Mouse (Mus musculus) cerebellum, adult 2 months (tissue): Measurements from ENCODE around the gene Capn8. TPM values are rescaled to one million over a fixed set of nuclear protein-coding genes. Genes with fewer than 3 reads are reported as not detected.
A peak's percentile ranks its signal among the peaks of the same experiment; 100 is the strongest.

Experiments used
- DNase-seq, 2 experiments: peaks; one replicate each; pipeline ENCODE4 v3.0.0; 2021
- H3K27ac ChIP-seq: fragments of 200-500 bp; 2 replicates; pipeline ENCODE4 v1.5.1; 2012; ENCODE audit warnings: low read length, control low read depth, inconsistent platforms; ENCODE audit not compliant: insufficient read depth
- H3K27me3 ChIP-seq: fragments of 200-500 bp; 2 replicates; pipeline ENCODE4 v1.6.1; 2012; ENCODE audit warnings: inconsistent platforms, mild to moderate bottlenecking, low read length, moderate library complexity; ENCODE audit not compliant: control insufficient read depth, insufficient read depth
- H3K4me1 ChIP-seq: fragments of 200-500 bp; 2 replicates; pipeline ENCODE4 v1.6.1; 2011; ENCODE audit warnings: low read length; ENCODE audit not compliant: control insufficient read depth, insufficient read depth
- H3K4me3 ChIP-seq: fragments of 200-500 bp; replicated peaks from 2 replicates; pipeline ENCODE3; 2011; ENCODE audit warnings: mild to moderate bottlenecking, low read depth, low read length, control low read depth; ENCODE audit not compliant: insufficient read depth
- CTCF ChIP-seq: fragments of 200-500 bp; IDR thresholded peaks from 2 replicates; pipeline ENCODE4 v1.5.1; 2011; ENCODE audit warnings: low read depth, mild to moderate bottlenecking, control low read depth, low read length, moderate library complexity, borderline replicate concordance; ENCODE audit not compliant: insufficient read depth
- POLR2A ChIP-seq: fragments of 200-500 bp; IDR thresholded peaks from 2 replicates; pipeline ENCODE4 v1.6.1; 2011; ENCODE audit warnings: low read length, control low read depth, borderline replicate concordance; ENCODE audit not compliant: insufficient read depth
- whole genome bisulfite sequencing: fragments of 180-500 bp; shearing (Covaris S2); methylation state at CpG from one replicate; pipeline ENCODE4 v1.1.7; 2018; 5-methylcytosine and 5-hydroxymethylcytosine counted together
- polyA plus RNA-seq: library from polyadenylated mRNA; depleted of rRNA; stranded (reverse); fragments of >200 nt; gene quantifications from 2 replicates; pipeline ENCODE4 v1.2.3, GENCODE M21; 2012

The Capn8 gene
- polyA plus RNA-seq, 1 experiment = 0.03 TPM

GRCm38 (mm10) chr1:182539023-182539940, 25.5 kb upstream of the Capn8 start:
- peak; percentile 78 for TF ChIP-seq CTCF
- peak; percentile 17; the same call in 1 of the 2 replicates for TF ChIP-seq POLR2A
- 15% methylated on average over 9 of the region's 9 CpGs for WGBS
- no peak overlapping the region for H3K27ac ChIP-seq
- peak; percentile 73 to 85 for DNase-seq
- H3K4me1 ChIP-seq = 0 out of 2 replicates have a peak, but pooled peaks cover 4% of the 10 kb centered on the region
- H3K27me3 ChIP-seq = no peaks in the 10 kb centered on the region
- peak overlapping the region; percentile 72 for H3K4me3 ChIP-seq

DNA sequence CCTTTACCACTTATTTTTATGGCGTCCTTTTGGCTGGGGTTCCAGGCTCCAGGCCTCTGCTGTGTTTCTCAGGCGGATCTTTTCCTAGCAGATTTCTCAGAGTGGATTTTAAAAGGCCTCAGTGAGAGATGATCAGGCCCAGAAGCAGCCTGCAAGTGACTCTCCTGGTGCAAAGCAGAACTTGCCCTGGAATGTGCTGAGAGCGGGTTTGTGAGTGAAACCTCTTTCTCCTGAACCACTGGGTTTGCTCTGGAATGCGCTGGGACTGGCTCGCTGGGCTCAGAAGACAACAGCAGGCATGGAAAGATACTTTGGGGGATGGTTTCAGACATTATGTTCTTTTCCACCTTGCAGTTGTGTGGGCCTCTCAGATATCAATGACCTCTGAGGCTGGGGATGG, 22.7 kb upstream of the Capn8 start:
- 0 out of 2 replicates have a peak, but pooled peaks cover 4% of the 10 kb centered on the region for H3K4me1 ChIP-seq
- no peak overlapping the region for H3K27ac ChIP-seq
- 67% methylated on average over 5 of the region's 5 CpGs for WGBS
- no peak for DNase-seq
- H3K4me3 ChIP-seq = no peak overlapping the region
- no peak for TF ChIP-seq POLR2A
- no peak for TF ChIP-seq CTCF
- no peaks in the 10 kb centered on the region for H3K27me3 ChIP-seq

GRCm38 (mm10) chr1:182543136-182543535, 21.7 kb upstream of the Capn8 start:
- 0 out of 2 replicates have a peak, but pooled peaks cover 4% of the 10 kb centered on the region for H3K4me1 ChIP-seq
- H3K4me3 ChIP-seq = no peak overlapping the region
- no peaks in the 10 kb centered on the region for H3K27me3 ChIP-seq
- 80% methylated on average over 8 of the region's 8 CpGs for WGBS
- no peak overlapping the region for H3K27ac ChIP-seq
- no peak for TF ChIP-seq POLR2A
- no peak for TF ChIP-seq CTCF
- DNase-seq = no peak

DNA sequence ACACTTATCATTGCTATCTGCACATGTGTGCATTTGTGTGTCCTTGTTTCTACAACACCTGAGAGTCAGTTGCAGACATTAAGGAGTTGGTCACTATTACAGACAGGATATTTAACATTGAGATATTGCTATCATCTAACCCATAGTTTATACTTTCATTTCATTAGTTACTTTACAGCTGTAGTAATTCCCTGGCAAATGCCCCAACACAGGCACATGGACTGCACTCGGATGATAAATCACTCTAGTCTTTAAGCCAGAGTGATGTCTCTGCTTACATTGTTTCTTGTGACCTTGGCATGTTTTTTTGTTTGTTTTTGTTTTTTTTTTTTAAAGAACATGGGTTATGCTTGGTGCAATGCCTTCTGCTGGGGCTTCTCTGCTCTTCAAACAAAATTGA, 20.9 kb upstream of the Capn8 start:
- WGBS = 63% methylated on average over 1 of the region's 1 CpGs
- DNase-seq = no peak
- H3K4me3 ChIP-seq = no peak overlapping the region
- H3K27ac ChIP-seq = no peak overlapping the region
- 0 out of 2 replicates have a peak, but pooled peaks cover 3% of the 10 kb centered on the region for H3K4me1 ChIP-seq
- no peaks in the 10 kb centered on the region for H3K27me3 ChIP-seq
- TF ChIP-seq POLR2A (no peak), CTCF (no peak)

DNA sequence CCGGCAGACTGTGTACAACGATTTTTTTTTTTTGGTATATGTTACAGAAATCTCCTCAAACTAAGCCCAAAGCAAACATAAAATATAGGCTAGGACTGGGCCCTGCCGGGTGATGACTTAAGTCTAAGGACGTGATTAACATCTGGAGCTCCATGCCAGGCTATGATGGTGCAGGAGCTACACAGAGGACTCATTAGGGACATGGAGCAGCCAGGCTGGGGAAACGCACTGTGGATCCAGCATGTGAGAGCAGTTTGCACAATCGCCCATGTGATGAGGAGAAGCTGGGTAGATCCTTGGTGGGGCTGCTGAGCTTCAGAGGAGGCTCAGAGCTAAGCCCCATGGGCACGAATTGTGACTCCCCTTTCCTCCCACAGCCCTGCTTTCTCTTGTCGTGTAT, 14.0 kb upstream of the Capn8 start:
- WGBS = 80% methylated on average over 8 of the region's 8 CpGs
- no peak for DNase-seq
- H3K4me1 ChIP-seq = no peaks in the 10 kb centered on the region
- TF ChIP-seq CTCF (no peak), POLR2A (no peak)
- no peak overlapping the region for H3K4me3 ChIP-seq
- no peaks in the 10 kb centered on the region for H3K27me3 ChIP-seq
- no peak overlapping the region for H3K27ac ChIP-seq

- Histone ChIP-seq H3K27ac (no peak overlapping the region), H3K4me3 (no peak overlapping the region), H3K27me3 (no peaks in the 10 kb centered on the region), H3K4me1 (no peaks in the 10 kb centered on the region)
- peak; percentile 36 to 43 for DNase-seq
- WGBS = 60% methylated on average over 12 of the region's 12 CpGs
- TF ChIP-seq CTCF = peak; percentile 85
- TF ChIP-seq POLR2A = no peak
These were observed 11.0 kb upstream of the Capn8 start for GRCm38 (mm10) chr1:182553649-182554375.

GRCm38 (mm10) chr1:182558271-182558670, 6.5 kb upstream of the Capn8 start:
- Histone ChIP-seq H3K4me1 (no peaks in the 10 kb centered on the region), H3K4me3 (no peak overlapping the region), H3K27me3 (no peaks in the 10 kb centered on the region), H3K27ac (no peak overlapping the region)
- no peak for TF ChIP-seq CTCF
- no peak for TF ChIP-seq POLR2A
- no peak for DNase-seq
- WGBS = 62% methylated on average over 4 of the region's 4 CpGs

DNA sequence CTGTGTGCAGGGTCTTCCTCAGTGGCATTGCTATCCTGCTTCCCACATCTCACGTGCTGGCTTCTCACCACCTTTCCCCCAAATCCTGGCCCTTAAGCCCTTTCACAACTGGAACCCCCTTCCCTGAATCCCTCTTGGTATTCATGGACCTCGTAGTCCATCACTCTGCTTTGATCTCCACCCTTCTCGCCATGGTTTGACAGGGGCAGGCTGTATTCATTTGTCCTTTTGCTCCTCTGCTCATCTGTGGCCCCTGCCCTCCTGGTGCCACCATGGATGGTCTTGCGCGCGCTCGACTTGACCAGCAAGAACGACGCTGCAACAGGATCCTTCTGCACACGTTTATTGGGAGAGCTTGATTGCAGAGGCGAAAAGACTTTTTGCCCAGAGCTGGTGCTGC, 5.3 kb upstream of the Capn8 start:
- Histone ChIP-seq H3K4me3 (no peak overlapping the region), H3K27me3 (no peaks in the 10 kb centered on the region; the same call in 1 of the 2 replicates), H3K27ac (no peak overlapping the region), H3K4me1 (no peaks in the 10 kb centered on the region)
- DNase-seq = no peak
- no peak for TF ChIP-seq POLR2A
- no peak for TF ChIP-seq CTCF
- WGBS = 87% methylated on average over 11 of the region's 11 CpGs
